Mouse (Mus musculus): ENCODE measurements around the gene Shmt2.

Gene Shmt2

GRCm38 (mm10) chr10:127476541-127476940, 45.7 kb downstream of the Shmt2 start:
- no peak for DNase-seq (ENCODE audit: low read depth, low spot score)

GRCm38 (mm10) chr10:127475175-127475574, 47.1 kb downstream of the Shmt2 start:
- DNase-seq (ENCODE audit: low read depth, low spot score): no peak

GRCm38 (mm10) chr10:127472722-127473121, 49.5 kb downstream of the Shmt2 start:
- DNase-seq (ENCODE audit: low read depth, low spot score): no peak

DNA sequence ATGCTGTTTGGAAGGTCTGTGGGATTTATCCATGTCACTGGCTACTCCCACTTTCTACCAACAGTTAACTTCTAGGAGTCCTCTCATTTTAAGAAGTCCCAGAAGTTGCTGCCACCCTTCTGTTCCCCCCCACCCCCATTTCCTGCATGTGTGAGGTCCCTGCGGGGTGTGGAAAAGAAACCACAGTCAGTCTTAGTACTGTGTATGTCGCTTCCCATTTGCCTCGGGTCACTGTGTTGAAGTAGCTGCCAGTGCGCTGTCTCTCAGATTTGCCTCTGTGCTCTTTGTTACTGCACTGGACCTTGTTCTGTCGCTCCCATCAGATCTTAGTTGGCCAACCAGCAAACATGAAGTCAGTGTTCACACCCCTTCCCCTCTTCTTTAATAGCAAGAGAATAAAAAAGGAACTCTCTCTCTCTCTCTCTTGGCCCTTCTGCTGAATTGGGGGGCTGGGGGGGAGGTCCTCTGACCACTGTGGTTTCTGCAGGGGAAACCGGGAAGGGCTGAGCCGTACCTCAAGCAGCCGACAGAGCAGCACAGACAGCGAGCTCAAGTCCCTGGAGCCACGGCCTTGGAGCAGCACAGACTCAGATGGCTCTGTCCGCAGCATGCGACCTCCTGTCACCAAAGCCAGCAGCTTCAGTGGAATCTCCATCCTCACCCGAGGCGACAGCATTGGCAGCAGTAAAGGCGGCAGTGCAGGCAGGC, 50.8 kb downstream of the Shmt2 start:
- no peak for DNase-seq (ENCODE audit: low read depth, low spot score)
